Mouse (Mus musculus) intestine, embryonic 16.5 days (tissue): ENCODE results near the gene Gm128. TPM values are rescaled to one million over a fixed set of nuclear protein-coding genes. Genes with fewer than 3 reads are reported as not detected.
A peak's percentile ranks its signal among the peaks of the same experiment; 100 is the strongest.

Source experiments
- ATAC-seq: fragments of 200-750 bp; cut with Nextera tagmentation; 2 replicates; pipeline ENCODE4 v1.8.0; 2017; ENCODE audit warnings: moderate TSS enrichment, moderate library complexity
- H3K27ac ChIP-seq: fragments of 300-500 bp; sonication (generic); 2 replicates; pipeline ENCODE4 v1.5.1; 2014; ENCODE audit warnings: mild to moderate bottlenecking, low read length
- H3K27me3 ChIP-seq: fragments of 300-500 bp; sonication (generic); replicated peaks from 2 replicates; pipeline ENCODE4 v1.6.1; 2014; ENCODE audit warnings: low read length, control low read depth, mixed read lengths; ENCODE audit not compliant: control insufficient read depth, insufficient read depth
- H3K36me3 ChIP-seq: fragments of 300-500 bp; sonication (generic); 2 replicates; pipeline ENCODE4 v1.6.1; 2014; ENCODE audit warnings: low read length, control low read depth; ENCODE audit not compliant: control insufficient read depth, insufficient read depth
- H3K4me1 ChIP-seq: fragments of 300-500 bp; sonication (generic); 2 replicates; pipeline ENCODE4 v1.6.1; 2014; ENCODE audit warnings: low read length, control low read depth, mixed read lengths; ENCODE audit not compliant: control insufficient read depth, insufficient read depth
- H3K4me2 ChIP-seq: fragments of 300-500 bp; sonication (generic); 2 replicates; pipeline ENCODE4 v1.6.1; 2014; ENCODE audit warnings: low read depth, low read length, control low read depth
- H3K4me3 ChIP-seq: fragments of 300-500 bp; sonication (generic); 2 replicates; pipeline ENCODE4 v1.5.1; 2014; ENCODE audit warnings: mild to moderate bottlenecking, low read length
- H3K9ac ChIP-seq: fragments of 300-500 bp; sonication (generic); 2 replicates; pipeline ENCODE4 v1.6.1; 2014; ENCODE audit warnings: low read depth, low read length
- H3K9me3 ChIP-seq: fragments of 300-500 bp; sonication (generic); 2 replicates; pipeline ENCODE4 v1.6.1; 2016; ENCODE audit warnings: low read length, control low read depth; ENCODE audit not compliant: control insufficient read depth
- WGBS: fragments of 180-500 bp; shearing (Covaris S2); extraction: QIAGEN DNeasy Blood & Tissue Kit; methylation state at CpG from one replicate; pipeline ENCODE4 v1.1.7; 2014; 5-methylcytosine and 5-hydroxymethylcytosine counted together
- polyA plus RNA-seq: library from polyadenylated mRNA; unstranded; fragments of >200 nt; fragmentation: Nextera tagmentation; extraction: Ambion mirVana; gene quantifications from 2 replicates; pipeline ENCODE4 v1.2.1, GENCODE M21; 2015

The Gm128 gene
- polyA plus RNA-seq, 1 experiment from 2014 or later: 0.17 TPM

DNA sequence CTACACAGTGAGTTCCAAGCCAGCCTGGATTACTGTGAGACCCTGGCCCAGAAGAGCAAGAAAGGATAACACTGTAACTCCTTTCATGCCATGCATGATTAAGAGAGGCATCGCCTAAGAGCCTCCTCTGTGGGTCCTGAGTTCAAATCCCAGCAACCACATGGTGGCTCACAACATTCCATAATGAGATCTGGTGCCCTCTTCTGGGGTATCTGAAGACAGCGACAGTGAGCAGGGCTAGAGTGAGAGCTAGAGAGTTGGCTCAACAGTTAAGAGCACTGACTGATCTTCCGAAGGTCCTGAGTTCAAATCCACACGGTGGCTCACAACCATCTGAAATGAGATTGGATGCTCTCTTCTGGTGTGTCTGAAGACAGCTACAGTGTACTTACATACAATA, 33.1 kb upstream of the Gm128 start:
- no peak overlapping the region for H3K4me3 ChIP-seq
- ATAC-seq: no peak
- H3K36me3 ChIP-seq: no peaks in the 10 kb centered on the region
- no peaks in the 10 kb centered on the region for H3K4me1 ChIP-seq
- WGBS: 96% methylated on average over 4 of the region's 4 CpGs
- H3K4me2 ChIP-seq: no peak overlapping the region
- H3K9ac ChIP-seq: no peak overlapping the region
- no peaks in the 10 kb centered on the region for H3K9me3 ChIP-seq
- no peak overlapping the region for H3K27ac ChIP-seq
- H3K27me3 ChIP-seq: no peaks in the 10 kb centered on the region

GRCm38 (mm10) chr3:95273471-95273870, 32.1 kb upstream of the Gm128 start:
- 94% methylated on average over 5 of the region's 5 CpGs for WGBS
- no peak overlapping the region for H3K9ac ChIP-seq
- H3K4me3 ChIP-seq: no peak overlapping the region
- ATAC-seq: no peak
- H3K27me3 ChIP-seq: no peaks in the 10 kb centered on the region
- no peaks in the 10 kb centered on the region for H3K9me3 ChIP-seq
- H3K4me1 ChIP-seq: no peaks in the 10 kb centered on the region
- no peaks in the 10 kb centered on the region for H3K36me3 ChIP-seq
- H3K27ac ChIP-seq: no peak overlapping the region
- H3K4me2 ChIP-seq: no peak overlapping the region

DNA sequence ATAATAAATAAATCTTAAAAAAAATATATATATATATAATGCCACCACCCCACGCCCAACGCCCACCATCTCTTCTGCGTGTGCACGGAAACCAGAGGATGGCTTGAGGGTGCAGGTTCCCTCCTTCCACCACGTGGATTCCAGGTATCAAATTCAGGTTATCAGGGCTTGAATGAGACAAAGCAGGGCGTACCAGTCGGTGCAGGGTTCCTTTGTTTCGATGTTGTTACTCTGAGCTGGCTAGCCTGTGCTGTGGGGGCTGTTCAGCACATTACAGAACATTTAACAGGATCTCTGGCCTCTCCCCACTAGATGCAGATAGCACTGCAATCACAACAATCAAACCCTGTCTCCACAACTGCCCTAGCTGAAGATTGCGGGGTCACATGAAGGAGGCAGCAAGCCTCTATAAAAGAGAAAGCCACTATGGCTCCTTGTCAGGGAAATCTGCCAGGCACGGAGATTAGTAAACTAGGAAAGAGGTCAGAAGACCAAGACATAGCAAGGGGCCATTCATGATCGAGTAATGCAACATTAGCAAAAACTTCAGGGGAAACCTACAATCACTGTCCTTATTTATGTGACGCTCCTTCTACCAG, 29.5 kb upstream of the Gm128 start:
- Histone ChIP-seq H3K36me3 (peaks cover 8% of the 10 kb centered on the region), H3K4me3 (no peak overlapping the region), H3K4me1 (no peaks in the 10 kb centered on the region), H3K27me3 (no peaks in the 10 kb centered on the region), H3K4me2 (no peak overlapping the region), H3K9me3 (no peaks in the 10 kb centered on the region), H3K27ac (no peak overlapping the region), H3K9ac (no peak overlapping the region)
- 84% methylated on average over 12 of the region's 12 CpGs for WGBS
- no peak for ATAC-seq

GRCm38 (mm10) chr3:95269789-95270188, 28.4 kb upstream of the Gm128 start:
- Histone ChIP-seq H3K9me3 (no peaks in the 10 kb centered on the region), H3K27me3 (no peaks in the 10 kb centered on the region), H3K4me2 (no peak overlapping the region), H3K27ac (no peak overlapping the region), H3K4me3 (no peak overlapping the region), H3K4me1 (no peaks in the 10 kb centered on the region), H3K9ac (no peak overlapping the region), H3K36me3 (peaks cover 8% of the 10 kb centered on the region)
- WGBS: 89% methylated on average over 5 of the region's 5 CpGs
- no peak for ATAC-seq

DNA sequence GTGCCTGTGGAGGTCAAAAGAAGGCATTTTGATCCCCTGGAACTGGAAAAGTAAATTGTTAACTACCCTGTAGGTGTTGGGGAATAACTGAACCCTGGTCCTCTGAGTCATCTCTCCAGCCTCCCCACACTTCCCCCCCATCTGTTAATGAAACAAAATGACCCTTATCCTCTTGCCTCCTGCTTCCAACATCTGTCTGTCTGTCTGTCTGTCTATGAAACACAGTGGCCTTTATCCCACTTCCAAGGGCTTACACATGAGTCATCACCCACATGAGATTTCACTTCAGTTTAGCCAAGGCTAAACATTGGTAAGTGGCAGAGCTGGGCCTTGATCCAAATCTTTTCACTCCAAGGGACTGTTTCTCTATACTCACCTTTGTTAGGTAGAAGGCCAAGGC, 26.5 kb upstream of the Gm128 start:
- ATAC-seq: no peak
- Histone ChIP-seq H3K27ac (no peak overlapping the region), H3K4me3 (no peak overlapping the region), H3K4me1 (no peaks in the 10 kb centered on the region), H3K9ac (no peak overlapping the region), H3K36me3 (peaks cover 8% of the 10 kb centered on the region), H3K27me3 (no peaks in the 10 kb centered on the region), H3K9me3 (no peaks in the 10 kb centered on the region), H3K4me2 (no peak overlapping the region)

DNA sequence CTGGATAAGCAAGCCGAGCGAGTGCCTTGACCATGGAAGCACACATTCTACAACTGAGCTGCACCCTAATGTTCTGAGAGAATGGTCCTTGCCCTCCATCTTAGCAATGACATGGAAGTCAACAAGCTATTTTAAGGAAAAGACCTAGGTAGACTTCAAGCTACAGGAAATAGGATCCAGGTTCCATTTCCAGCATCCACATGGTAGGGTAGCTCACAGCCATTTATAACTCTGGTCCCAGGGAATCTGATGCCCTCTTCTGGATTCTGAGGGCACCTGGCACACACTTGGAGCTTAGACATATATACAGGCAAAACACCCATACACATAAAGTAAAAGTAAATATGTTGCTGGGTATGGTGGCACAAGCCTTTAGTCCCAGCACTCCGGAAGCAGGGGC, 24.7 kb upstream of the Gm128 start:
- ATAC-seq: no peak

DNA sequence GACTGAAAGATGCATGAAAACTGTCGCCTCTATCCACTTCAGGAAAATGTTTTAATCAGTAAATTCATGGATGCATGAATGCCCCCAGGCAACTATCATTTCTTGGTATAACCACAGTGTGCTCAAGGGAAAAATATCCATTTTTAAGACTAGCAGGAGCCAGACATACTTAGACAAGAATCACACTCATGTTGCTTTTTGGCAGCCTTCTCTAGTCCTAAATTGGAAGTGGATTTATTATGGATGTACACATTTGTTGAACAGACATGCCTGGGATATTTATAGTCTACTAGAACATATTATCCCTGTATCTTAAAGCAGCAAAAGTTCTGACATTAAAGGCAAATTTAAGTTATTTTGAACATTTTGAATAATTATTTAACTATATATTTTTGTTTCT, 23.3 kb upstream of the Gm128 start:
- 82% methylated on average over 1 of the region's 1 CpGs for WGBS
- peaks cover 14% of the 10 kb centered on the region for H3K36me3 ChIP-seq

More for the DNA sequence above, 24.7 kb upstream of the Gm128 start:
- H3K27me3 ChIP-seq: no peaks in the 10 kb centered on the region
- H3K4me2 ChIP-seq: no peak overlapping the region
- peaks cover 12% of the 10 kb centered on the region for H3K36me3 ChIP-seq
- 96% methylated on average over 3 of the region's 3 CpGs for WGBS
- no peaks in the 10 kb centered on the region for H3K4me1 ChIP-seq
- no peaks in the 10 kb centered on the region for H3K9me3 ChIP-seq
- no peak overlapping the region for H3K9ac ChIP-seq
- H3K27ac ChIP-seq: no peak overlapping the region
- no peak overlapping the region for H3K4me3 ChIP-seq

DNA sequence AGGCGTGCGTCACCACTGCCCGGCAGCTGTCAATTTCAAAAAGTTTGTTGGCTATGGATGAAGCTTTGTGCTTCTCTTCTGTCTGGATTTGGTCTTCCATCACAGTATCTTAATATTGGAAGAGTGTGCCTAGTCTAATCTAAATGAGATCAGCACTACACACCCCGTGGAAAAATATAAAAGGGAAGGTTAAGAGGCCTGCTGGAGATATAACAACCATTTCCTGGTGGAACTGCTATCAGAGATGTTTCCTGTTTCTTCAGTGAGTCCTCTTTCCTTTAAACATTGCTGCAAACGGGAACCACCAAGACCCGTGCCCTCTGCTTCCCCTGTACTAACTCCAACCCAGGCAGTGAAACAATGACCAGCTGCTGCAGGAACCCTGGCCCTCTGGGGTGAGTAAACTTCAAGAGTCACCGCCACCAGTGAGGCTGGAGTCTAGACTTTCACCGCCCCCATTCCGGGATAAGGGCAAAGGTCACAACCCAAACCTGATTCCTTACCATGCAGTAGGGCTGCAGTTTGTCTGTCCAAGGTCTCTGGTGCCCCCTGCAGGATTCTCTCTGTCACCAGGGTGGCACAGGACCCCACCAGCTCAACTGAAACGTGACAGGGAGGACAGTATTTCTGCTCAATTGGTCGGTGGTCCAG, 21.8 kb upstream of the Gm128 start:
- ATAC-seq: peak; percentile 89
- Histone ChIP-seq H3K9ac (no peak overlapping the region), H3K4me3 (no peak overlapping the region), H3K4me2 (no peak overlapping the region), H3K27ac (peak overlapping the region; percentile 28; the same call in 1 of the 2 replicates), H3K36me3 (peaks cover 14% of the 10 kb centered on the region), H3K4me1 (no peaks in the 10 kb centered on the region), H3K9me3 (no peaks in the 10 kb centered on the region), H3K27me3 (no peaks in the 10 kb centered on the region)
- WGBS: 45% methylated on average over 11 of the region's 11 CpGs

More for the DNA sequence above, 23.3 kb upstream of the Gm128 start:
- no peaks in the 10 kb centered on the region for H3K9me3 ChIP-seq
- no peak overlapping the region for H3K4me2 ChIP-seq
- no peaks in the 10 kb centered on the region for H3K4me1 ChIP-seq
- H3K27ac ChIP-seq: no peak overlapping the region
- no peaks in the 10 kb centered on the region for H3K27me3 ChIP-seq
- no peak overlapping the region for H3K9ac ChIP-seq
- no peak overlapping the region for H3K4me3 ChIP-seq
- no peak for ATAC-seq

DNA sequence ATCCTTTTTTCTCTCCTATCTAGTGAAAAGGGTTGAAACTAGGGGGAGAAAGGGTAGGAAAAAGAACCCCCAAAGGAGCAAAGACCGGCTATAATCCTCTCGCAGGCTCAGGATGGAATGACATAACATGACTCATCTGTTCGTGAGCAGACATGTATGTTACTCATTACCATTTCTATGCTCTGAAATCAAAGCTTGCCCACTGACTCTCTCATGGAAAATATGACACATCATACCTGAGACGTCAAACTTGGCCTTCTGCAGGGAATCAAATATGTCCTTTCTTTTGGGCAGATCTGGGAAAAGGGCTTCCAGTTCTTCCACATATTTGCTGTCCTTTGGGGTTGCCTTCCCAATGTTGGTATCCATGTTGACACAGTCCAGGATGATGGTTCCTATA, 20.6 kb upstream of the Gm128 start:
- 97% methylated on average over 4 of the region's 4 CpGs for WGBS
- Histone ChIP-seq H3K9ac (no peak overlapping the region), H3K4me3 (no peak overlapping the region), H3K9me3 (no peaks in the 10 kb centered on the region), H3K36me3 (peaks cover 16% of the 10 kb centered on the region), H3K4me2 (no peak overlapping the region), H3K4me1 (no peaks in the 10 kb centered on the region), H3K27ac (no peak overlapping the region), H3K27me3 (no peaks in the 10 kb centered on the region)
- no peak for ATAC-seq

DNA sequence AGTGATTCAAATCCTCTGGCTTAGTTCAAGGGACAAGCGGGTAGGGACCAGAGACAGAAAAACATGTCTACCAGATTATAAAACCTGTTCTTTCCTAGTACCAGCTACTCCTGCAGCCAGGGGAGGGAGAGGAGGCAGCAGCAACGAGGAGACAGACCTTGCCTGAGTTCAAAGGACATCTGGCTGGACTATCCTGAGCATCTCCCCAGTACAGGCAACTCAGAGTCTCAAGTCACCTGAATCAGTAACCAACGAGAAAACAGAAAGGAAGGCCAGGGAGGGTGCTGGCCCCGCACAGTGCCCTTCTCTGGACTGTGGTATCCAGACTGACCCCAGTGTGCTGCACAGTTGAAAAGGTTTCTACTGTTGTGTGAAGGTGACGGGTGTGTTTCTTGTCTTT, 15.5 kb upstream of the Gm128 start:
- 84% methylated on average over 5 of the region's 5 CpGs for WGBS

More for the DNA sequence above, 15.5 kb upstream of the Gm128 start:
- ATAC-seq: no peak
- no peak overlapping the region for H3K27ac ChIP-seq
- H3K4me3 ChIP-seq: no peak overlapping the region
- no peaks in the 10 kb centered on the region for H3K27me3 ChIP-seq
- no peak overlapping the region for H3K4me2 ChIP-seq
- H3K9ac ChIP-seq: no peak overlapping the region
- peaks cover 11% of the 10 kb centered on the region for H3K36me3 ChIP-seq
- H3K9me3 ChIP-seq: no peaks in the 10 kb centered on the region
- H3K4me1 ChIP-seq: no peaks in the 10 kb centered on the region
